Mouse (Mus musculus): ENCODE measurements around the gene Tmem87b.
A peak's percentile ranks its signal among the peaks of the same experiment; 100 is the strongest.

Tmem87b gene

DNA sequence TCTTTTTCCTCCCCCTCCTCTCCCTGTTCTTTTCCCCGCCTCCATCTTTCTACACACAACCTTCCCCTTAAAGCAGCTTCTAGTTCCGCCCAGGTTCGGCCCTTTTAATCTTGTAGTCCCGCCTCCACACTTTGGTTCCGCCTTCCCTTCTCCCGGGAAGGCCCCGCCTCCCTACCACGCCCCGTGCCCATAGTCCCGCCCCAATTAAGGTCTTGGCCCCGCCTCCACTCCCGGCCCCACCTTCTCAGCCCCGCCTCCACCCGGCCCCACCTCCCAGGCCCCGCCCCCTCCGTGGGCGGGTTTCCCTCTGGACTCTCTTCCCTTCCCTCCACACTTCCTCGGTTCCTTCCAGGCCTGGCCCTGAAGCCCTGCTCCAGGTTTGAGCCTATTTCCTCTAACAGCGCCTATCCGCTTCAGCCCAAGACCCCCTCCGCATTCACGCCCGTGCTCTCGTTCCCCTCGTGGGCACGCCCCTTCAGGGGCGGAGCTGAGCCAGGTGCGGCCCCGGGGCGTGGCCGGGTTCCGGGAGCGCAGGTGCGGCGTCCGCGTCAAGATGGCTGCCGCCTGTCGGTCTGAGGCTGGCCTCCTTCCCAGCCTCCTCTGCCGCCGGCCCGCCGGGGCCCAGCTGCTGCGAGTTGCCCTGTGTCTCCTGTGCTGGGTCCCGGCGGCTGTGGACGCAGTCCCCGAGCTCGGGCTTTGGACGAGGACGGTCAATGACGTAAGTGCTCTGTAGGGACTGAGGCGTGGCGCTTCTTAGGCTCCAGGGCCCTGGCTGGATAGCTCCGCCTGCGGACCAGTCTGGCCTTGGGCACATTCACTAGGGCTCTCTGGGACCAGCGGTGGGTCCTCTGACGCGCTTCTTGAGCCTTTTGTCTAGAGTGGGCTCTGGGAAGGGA, at the start of gene Tmem87b:
Gene Tmem87b (plus strand): TSS at position 333 of the 896 bp plus-strand sequence.
- peak; percentile 98 for DNase-seq (ENCODE audit: low spot score)

DNA sequence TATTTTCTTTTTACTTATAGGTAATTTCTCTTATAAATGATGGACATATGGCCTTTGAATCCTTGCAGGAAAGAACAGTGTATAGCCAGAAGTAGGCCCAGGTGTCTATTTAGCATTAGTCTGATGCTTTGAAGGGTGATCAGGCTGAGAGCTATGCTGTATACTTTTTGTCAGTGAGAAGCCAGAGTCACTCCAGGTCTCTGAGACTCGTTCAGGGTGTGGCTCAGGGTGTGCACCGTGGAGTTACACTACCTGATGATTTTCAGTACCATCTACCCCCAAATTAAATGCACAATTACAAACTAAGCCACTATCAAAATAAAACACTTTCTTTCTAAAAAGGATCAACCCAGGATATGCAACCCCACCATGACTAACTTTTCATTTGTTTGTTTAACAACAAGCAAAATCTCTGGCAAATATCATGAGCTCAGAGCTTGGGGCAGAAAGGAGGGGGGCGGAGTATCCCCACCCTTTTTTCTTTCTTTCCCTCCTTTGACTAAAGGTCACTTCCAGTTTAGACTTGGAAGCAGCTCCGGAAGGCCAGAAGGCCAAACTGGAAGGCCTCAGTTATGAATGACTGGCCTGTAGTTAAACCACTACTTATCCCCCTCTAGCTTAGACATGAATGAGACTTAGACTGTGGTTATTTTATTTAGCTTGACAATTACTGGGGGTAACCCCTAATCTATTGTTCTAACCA, 49.2 kb upstream of the Tmem87b start:
- no peak for DNase-seq (ENCODE audit: low spot score)

DNA sequence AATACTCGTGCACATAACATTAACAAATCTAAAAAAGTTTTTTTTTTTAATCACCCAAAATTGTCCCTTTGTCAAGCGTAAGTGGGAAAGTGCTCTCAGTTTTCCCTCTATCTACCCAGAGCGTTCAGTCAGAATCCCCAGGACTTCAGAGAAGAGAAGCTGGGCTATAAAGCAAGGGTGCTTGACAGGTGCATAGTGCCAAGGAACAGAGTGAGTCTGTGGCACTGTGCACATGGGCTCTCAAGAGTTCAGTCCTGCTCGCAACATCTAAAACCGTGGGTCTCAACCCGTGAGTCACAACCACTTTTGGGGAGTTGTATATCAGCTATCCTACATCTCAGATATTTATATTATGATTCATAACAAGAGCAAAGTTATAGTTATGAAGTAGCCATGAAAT, 47.4 kb upstream of the Tmem87b start:
- DNase-seq (ENCODE audit: low spot score) = no peak

DNA sequence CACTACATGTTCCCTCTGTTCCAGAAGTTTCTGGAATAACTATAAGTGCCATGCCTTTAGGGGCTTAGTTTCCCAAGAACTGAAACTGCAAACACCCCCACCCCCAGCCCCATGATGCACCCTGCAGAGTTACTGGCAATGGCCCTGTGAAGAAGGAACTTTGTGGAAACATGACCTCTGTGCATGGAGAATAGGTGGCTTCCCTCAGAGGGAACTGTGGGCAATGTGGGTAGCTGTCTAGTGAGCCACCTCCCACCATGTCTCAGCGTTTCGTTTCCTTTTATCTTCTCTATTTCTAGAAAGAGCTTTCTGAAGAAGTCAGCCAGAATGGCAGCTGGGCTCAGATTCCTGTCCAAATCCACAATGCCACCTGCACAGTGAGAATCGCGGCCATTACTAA, 46.9 kb upstream of the Tmem87b start:
- no peak for DNase-seq (ENCODE audit: low spot score)

DNA sequence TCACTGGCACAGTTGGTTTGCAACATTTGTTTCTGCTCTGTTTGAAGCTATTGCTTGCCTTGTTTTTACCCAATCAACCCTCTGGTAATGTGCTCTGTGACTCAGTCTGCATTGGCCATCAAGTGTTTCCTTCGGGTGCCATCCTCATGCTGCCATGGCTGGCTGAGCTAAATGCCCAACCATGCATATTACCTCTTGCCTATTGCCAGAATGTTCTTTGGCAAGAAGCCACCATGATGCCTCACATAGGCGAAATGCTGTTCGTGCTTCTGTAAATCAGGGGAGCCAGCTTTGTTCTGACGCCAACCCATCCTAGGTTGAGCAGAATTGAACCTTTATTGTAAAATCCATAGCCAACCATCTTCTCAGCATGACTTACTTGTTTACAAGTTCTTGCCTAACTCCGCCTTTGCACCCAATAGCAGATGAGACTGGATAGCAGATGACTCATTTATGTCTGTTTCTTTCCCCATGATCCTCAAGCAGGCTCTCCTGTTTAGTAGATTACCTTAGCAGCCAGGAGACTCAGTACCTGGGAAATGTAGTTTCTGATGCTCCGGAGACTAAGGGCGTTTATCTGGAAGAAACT, 46.1 kb upstream of the Tmem87b start:
- no peak for DNase-seq (ENCODE audit: low spot score)

DNA sequence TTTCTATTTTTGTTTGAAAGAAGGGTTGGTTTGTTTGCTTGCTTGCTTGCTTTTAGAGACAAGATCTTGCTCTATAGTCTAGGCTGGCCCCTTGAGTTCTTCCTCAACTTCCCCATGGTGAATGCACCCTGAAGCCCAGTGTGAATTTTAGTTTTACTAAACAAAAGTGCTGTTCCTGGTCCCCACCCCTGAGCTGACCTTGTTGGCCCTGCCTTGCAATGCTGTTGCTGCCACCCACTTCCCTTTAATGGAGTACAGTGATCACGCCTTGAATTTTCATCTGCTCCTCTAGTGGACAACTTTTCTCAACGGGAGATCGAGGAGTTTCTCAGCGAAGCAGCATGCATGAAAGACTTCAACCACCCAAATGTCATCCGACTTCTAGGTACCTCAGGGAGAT, 35.7 kb upstream of the Tmem87b start:
- no peak for DNase-seq (ENCODE audit: low spot score)

DNA sequence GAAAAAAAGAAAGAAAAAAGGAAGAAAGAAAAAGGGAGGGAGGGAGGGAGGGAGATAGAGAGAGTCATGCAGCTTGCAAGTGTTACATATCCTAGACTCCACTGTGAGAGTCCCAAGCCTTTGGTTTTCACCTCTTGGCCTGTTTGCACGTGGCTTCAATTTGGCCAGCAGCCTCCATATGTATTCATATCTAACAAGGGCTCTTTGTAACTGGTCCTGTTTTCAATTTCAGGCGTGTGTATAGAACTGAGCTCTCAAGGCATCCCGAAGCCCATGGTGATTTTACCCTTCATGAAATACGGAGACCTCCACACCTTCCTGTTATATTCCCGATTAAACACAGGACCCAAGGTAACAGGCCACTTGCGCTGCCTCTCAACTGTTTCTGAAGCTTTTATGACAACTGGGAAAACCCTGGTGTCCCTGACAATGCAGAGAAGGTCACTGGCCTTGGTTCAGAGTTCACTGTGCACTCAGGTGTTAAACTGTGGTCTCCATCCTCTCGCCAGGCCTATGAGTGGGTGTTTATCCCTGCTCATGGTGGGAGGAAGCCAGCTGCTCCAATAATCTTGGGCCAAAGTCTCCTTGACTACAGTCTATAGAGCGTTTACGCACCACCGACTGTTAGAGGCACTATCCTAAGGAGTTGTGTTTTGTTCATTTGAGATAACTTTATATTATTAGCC, 34.1 kb upstream of the Tmem87b start:
- no peak for DNase-seq (ENCODE audit: low spot score)

DNA sequence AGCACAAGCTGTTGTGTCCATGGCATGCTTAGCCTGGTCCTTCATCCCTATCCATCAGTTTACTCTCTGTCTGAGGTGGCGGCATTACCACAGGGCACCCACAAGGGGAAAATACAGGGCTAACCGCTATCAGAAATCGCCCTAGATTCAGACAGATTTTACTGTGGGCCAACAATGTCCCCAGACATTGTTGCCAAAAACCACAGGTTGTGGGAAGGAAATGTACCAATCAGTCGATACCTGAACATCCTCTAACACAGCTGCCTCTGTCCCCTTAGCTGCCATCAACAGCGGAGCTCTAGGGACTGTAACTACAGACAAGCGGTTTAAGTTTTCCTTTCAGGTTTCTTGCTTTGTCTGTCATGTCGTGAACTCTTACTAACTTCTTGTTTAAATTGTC, 33.1 kb upstream of the Tmem87b start:
- no peak for DNase-seq (ENCODE audit: low spot score)

DNA sequence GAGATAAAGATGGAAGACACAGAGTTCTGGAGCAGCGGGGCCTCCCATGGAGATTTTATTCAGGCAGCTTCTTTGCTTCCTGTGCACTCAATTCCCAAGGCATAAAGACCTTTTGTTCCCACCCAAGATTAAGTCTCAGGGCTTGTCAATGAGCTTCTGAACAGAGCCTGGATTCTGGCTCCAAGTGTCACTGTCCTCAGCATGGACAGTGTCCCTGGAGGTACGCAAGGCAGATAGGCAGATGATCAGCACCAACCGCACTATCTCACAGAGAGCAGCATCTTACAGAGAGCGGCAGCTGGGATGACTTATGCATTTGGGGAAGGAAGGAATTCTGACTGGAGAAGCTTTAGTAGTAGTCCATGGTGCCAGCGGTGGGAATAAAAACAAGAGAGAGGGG, 31.6 kb upstream of the Tmem87b start:
- no peak for DNase-seq (ENCODE audit: low spot score)

DNA sequence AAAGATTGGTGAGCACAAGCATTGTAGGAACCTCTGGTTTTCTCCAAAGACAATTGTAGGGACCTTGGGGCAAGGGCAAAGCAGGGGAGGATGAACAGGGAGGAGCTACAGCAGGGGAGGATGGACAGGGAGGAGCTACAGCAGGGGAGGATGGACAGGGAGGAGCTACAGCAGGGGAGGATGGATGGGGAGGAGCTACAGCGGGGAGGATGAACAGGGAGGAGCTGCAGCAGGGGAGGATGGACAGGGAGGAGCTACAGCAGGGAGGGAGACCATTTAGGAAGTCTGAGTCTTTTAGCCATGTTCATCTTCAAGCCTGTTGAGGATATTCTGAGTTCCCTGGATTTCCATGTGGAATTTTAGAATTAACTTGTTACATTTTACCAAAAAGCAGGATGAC, 31.1 kb upstream of the Tmem87b start:
- no peak for DNase-seq (ENCODE audit: low spot score)

DNA sequence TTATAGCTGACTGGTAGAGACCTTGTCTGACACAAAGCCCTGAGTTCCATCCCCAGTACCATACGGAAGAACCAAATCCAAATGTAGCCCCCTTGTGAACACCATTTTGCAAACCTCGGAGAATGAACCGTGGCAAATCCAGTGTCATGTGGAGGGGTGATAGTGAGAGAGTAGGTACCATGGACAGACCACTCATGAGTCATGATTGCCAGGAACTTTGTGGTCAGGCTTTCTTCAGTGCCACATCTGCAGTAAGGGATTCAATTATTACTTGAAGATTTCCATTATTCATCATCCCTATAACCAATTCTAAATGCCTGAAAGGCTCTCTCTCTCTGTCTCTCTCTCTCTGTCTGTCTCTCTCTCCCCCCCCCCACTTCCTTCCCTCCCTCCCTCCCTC, 30.1 kb upstream of the Tmem87b start:
- DNase-seq (ENCODE audit: low spot score) = no peak

DNA sequence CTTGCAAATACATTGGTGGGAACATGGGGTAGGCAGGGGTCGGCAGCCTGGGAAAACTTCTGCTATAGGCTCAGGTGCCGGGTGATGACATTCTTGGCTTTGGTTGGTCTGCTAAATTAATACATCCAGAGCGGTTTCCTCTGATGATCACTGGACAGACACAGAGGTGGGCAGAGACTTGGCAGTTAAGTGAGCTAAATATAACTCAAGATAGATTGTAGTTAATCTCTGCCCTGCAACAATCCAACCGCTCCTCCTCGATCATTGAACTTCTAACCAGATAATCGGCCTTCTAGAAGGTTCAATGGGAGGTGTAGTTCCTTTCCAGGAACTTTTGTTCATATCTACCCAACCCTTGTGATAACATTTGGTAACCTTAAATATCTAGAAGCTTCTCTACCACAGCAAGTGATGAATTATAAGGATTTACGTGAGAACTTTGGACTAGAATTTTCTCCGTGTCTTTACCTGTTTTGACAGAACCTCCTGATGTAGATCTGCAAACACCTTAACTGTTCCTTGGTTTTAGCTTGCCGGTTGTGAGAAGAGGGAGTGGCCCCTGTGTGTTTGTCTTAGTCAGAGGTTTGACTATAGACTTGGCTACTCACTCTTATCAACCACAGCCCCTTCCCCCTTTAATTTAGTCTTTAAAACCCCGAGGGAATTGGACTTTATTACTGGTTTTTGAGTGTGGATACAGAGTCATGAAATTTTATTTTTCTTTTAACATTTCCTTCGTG, 26.9 kb upstream of the Tmem87b start:
- no peak for DNase-seq (ENCODE audit: low spot score)

DNA sequence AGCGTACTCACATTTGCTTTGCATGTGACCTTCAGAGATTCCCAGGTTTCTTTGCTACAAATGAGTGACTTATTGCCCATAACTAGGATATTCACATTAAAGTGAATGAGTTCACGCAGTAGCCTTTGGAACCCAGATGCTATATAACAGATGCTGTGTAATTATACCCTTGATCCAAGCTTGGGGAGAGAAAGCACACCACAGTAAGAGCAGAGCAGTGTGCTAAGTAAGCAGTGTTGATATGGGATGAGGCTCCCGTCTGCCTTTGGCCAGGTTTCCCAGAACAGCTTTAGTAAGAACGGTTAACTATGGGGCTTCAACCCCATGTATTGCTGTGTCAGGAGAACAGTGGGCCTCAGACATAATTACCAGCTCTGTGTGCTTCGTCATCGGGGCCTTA, 24.0 kb upstream of the Tmem87b start:
- no peak for DNase-seq (ENCODE audit: low spot score)

DNA sequence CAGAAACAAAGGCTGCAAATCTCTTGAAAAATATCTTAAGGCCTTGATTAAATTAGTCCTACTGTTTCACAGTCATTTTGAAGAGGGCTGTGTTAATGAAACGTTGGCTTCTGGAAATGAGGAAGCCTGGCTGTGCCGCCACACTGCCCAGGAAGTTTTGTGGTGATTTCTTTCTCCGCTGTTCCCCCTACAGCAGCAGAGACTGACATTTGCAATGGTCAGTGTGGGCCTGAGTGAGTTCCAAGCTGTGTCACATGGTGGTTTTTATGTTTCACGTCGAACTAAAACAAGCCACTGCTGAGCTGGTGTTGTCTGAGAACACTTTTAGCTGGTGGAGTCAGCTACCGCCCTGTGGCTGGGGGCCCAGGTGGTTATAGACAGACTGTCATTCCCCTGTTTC, 21.5 kb upstream of the Tmem87b start:
- DNase-seq (ENCODE audit: low spot score) = no peak

DNA sequence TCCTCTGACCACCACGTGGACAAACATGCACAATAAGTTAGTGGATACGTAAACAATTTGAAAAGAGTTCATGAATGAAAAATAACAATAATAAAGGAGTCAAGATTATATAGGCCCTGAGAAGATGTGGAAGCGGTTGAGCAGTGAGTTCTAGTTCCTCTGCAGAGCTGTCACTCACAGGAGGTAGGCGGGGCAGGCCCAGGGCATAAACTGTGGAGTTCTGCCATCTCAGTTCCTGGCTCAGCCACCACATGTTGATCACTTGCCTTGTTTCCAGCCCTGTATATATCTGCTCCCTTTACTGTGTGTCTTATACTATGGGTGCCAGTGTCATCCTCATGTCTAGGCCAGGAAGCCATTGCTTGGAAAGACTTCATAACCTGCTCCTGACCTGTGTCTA, 14.5 kb upstream of the Tmem87b start:
- no peak for DNase-seq (ENCODE audit: low spot score)

DNA sequence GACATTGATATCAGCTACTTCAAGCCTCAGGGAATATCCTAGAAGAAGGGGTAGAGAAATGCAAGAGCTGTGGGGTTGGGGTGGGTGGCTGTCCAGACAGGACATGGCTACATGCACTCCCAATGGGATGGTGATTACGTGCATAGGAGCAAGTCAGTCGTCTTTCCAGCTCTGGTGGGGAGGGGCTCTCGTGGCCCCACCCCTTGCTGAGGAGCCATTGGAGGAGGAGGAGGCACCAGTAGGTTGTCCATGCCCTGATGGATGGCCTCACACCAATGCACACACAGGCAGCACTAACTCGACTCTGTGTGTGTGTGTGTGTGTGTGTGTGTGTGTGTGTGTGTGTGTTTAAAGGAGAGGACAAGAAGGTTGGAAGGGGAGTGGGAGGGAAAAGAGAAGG, 12.6 kb upstream of the Tmem87b start:
- no peak for DNase-seq (ENCODE audit: low spot score)

DNA sequence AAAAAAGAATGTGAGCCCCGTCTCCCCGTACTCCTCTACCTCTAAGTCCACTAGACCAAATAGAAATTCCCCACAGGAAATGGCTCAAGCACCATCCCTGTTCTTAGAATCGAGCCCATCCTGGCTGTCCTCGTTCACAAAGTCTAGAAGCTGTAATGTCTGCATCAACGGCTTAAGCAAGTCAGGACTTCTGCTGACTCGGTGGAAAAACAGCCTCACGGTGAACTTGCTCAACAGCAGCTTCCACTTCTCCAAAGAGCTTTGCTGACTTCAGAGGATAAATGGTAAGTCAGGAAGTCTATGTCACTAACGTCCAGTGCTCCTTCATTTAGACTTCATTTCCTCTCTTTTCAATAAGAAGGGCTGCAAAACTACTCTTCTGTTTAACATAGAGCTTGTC, 11.4 kb upstream of the Tmem87b start:
- no peak for DNase-seq (ENCODE audit: low spot score)

DNA sequence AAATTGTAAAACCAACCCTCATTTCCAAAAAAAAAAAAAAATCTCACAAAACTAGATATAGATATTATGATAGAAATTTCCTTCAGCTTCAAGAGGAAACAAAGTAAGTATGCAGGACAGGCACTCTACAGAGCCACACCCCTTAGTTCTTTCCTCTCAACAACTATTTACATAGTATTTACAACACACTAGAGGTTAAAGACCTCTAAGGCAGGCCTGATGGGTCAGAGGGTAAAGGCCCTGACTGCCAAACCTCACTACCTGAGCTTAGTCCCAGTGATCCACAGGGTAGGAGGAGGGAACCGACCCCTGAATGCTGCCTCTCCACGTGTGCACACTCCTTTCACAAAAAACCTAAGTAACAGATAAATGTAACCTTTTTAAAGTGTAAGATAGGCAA, 5.2 kb upstream of the Tmem87b start:
- DNase-seq (ENCODE audit: low spot score) = no peak

DNA sequence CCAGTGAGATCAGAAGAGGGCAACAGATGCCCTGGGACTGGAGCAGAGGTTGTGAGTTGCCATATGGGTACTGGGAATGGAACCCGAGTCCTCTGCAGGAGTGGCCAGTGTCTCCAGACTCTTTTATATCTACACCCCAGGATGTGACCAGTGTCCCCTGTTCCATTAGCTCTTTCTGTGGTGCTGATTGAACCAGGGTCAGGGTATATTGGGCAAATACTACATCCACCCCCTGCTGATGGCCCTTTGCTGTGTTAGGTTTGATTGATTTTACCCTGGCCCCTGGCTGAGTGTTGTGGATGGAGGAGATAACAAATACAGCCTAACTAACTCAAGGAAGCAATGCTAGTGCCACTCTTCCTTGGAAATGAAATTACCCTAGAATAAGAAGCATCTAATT, 1.6 kb upstream of the Tmem87b start:
- no peak for DNase-seq (ENCODE audit: low spot score)

DNA sequence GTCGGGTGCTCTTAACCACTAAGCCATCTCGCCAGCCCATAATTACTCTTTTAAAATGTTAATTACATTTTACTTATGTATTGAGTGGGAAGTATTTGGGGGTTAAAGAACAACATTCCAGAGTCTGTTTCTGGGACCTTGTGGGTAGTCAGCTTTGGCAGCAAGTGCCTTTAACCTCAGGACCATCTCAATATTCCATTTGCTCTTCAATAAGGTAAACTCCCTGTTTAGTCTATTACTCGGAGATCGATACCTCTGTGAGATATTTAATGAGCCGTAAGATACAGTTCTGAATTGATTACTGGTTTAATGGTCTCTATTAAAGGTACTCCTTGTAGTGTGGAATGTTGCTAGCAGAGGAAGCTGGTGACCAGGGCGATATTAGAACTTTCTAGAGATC, 1.0 kb upstream of the Tmem87b start:
- DNase-seq (ENCODE audit: low spot score) = no peak

DNA sequence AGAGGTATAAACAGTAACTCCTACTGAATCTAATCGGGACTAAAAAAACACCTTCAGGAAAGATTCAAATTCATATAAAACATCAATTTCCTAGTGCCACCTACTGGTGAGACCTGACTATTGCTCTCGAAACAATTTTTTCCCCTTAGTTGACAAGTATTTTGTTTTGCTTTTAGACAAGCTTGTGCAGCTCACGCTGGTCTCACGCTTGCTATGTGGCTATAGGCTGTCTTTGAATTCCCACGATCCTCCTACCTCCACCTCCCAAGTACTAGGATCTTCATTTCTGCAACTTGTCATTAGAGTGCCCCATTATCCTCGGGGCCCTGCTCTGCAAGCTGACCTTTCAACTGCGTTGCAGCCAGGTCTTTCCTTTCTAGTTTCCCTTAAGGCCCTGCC, 532 bp upstream of the Tmem87b start:
- DNase-seq (ENCODE audit: low spot score) = no peak
